Mouse (Mus musculus): ENCODE measurements around the gene Irf7.

The Irf7 gene

GRCm38 (mm10) chr7:141218141-141218540, 48.1 kb downstream of the Irf7 start:
- ChIA-PET CTCF (no interaction called here), POLR2A (interaction anchor here in 3 of 4 experiments (1.0 to 10.6 kb wide), 10 partner anchors 10 to 256 kb away, joined by 3 to 158 read pairs (median 4); partner anchors contain the start of genes Phrf1 (in 2 of the 3), Hras (in 1 of the 3), Lrrc56 (in 1 of the 3) and Pidd1 (in 1 of the 3))

- POLR2A ChIA-PET = interaction anchor here in 3 of 4 experiments (0.5 to 10.6 kb wide), 12 partner anchors 10 to 234 kb away, joined by 3 to 158 read pairs (median 4); partner anchors contain the start of genes Phrf1 (in 2 of the 3), Hras (in 1 of the 3), Lrrc56 (in 1 of the 3) and Pidd1 (in 1 of the 3)
- CTCF ChIA-PET = no interaction called here
Measured at GRCm38 (mm10) chr7:141217343-141218013, 48.8 kb downstream of the Irf7 start.

GRCm38 (mm10) chr7:141216894-141217293, 49.4 kb downstream of the Irf7 start:
- CTCF ChIA-PET = interaction anchor here in 1 of 4 experiments (2.0 kb wide), 1 partner anchor 11 kb away, joined by 11 read pairs; the partner anchor contains the start of gene Phrf1
- POLR2A ChIA-PET = interaction anchor here in 3 of 4 experiments (0.7 to 10.6 kb wide), 10 partner anchors 11 to 360 kb away, joined by 3 to 158 read pairs (median 8); partner anchors contain the start of genes Phrf1 (in 2 of the 3), Bet1l (in 1 of the 3), Gm45785 (in 1 of the 3) and Hras (in 1 of the 3)

GRCm38 (mm10) chr7:141215880-141216733, 50.2 kb downstream of the Irf7 start:
- POLR2A ChIA-PET = interaction anchor here (0.5 to 10.6 kb wide), 141 partner anchors 8 to 1395 kb away, joined by 3 to 158 read pairs (median 5); partner anchors contain the start of genes Hras (in 4 of the 4), Lrrc56 (in 4 of the 4), Phrf1 (in 3 of the 4) and Ptdss2 (in 3 of the 4)
- CTCF ChIA-PET = interaction anchor here (0.6 to 2.0 kb wide), 20 partner anchors 9 to 265 kb away, joined by 3 to 15 read pairs (median 4); partner anchors contain the start of genes Phrf1 (in 2 of the 4), Cend1 (in 1 of the 4), Eps8l2 (in 1 of the 4) and Hras (in 1 of the 4)

GRCm38 (mm10) chr7:141215101-141215879, 51.0 kb downstream of the Irf7 start, which contains the start of gene Rassf7:
Gene Rassf7, plus strand, starts transcription at chr7:141215860.
- POLR2A ChIA-PET = interaction anchor here (0.6 to 10.6 kb wide), 145 partner anchors 9 to 1396 kb away, joined by 3 to 158 read pairs (median 5); partner anchors contain the start of genes Hras (in 4 of the 4), Lrrc56 (in 4 of the 4), Phrf1 (in 3 of the 4) and Ptdss2 (in 3 of the 4)
- CTCF ChIA-PET = interaction anchor here (0.6 to 2.0 kb wide), 22 partner anchors 9 to 292 kb away, joined by 3 to 15 read pairs (median 4); partner anchors contain the start of genes Phrf1 (in 2 of the 4), Cend1 (in 1 of the 4), Eps8l2 (in 1 of the 4) and Hras (in 1 of the 4)

DNA sequence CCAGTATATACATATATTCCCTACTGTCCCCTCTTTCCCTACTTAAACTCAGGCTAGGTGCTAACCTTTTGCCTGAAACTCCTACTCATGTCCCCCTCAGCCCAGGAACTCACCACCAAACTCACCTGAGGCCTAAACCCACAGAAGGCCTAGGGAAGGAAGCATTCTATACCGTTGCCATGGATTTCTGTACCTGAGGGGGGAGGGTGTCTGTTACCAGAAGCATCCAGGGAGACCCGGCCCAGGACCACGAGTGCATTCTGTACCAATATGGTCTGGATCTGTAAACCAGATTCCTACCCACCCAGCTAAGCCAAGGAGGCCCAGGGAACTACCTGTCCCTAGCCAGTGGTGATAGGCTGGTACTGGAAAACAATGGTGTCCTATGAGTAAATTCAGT, 52.0 kb downstream of the Irf7 start:
- ChIA-PET POLR2A (interaction anchor here (0.6 to 10.6 kb wide), 11 partner anchors 9 to 115 kb away, joined by 3 to 158 read pairs (median 6); partner anchors contain the start of genes Hras (in 2 of the 4), Lrrc56 (in 2 of the 4), Sigirr (in 2 of the 4) and Phrf1 (in 1 of the 4)), CTCF (no interaction called here)

DNA sequence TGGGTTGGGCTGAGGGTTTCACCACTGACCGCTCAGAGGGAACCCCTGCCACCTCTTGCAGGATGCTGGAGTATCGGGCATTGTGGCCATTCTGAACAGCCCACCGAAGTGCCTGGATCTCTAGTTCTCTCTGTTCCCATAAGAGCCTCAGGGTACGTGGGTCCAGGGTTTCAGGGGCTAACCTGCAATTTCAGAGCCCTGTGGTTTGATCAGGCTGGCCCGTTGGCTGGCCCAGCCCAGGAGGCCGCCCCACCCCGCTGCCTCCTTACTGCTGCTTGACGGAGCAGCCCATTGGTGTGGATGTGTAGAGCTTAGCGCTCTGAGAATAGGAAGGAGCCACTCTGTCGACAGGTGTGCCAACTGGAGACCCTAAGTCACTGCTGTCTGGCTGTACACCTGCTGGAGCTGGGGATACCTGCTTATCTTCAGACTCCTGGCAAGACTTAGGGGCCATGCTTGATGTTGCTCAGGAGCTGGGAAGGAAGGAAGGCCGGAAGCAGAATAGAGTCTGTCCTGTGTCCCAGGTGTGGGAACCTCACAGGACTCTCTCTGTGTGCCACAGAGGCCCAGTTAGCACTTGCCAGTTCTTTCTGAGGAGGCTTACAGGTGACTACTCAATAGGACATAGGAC, 52.6 kb downstream of the Irf7 start, which contains the start of gene Lmntd2:
Gene Lmntd2 (minus strand): TSS at position 476 of the 631 bp plus-strand sequence.
- POLR2A ChIA-PET = interaction anchor here (0.6 to 10.6 kb wide), 11 partner anchors 8 to 219 kb away, joined by 3 to 158 read pairs (median 4); partner anchors contain the start of genes Hras (in 2 of the 4), Lrrc56 (in 2 of the 4), Phrf1 (in 1 of the 4) and Sigirr (in 1 of the 4)
- CTCF ChIA-PET = interaction anchor here in 2 of 4 experiments (0.6 to 1.1 kb wide), 2 partner anchors 14 to 18 kb away, joined by 3 read pairs; no protein-coding TSS in a partner anchor

DNA sequence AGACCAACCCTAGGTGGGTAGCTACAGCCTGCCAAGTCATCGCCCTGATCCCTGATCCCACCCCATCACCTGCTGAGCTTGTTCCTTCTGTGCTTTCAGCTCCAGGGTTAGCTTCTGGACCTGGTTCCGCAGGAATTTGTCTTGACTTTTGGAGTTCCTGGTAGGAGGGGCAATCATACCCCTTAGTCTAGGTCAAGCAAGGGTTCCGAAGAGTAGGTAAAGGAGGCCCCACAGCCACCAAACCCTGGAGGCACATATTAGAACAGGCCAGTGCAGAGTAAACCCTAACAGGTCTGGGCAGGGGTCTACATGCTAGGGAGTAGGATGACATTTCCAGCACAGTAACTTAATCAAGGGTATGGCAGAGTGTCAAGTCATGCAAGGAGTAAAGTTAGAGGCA, 53.1 kb downstream of the Irf7 start:
- POLR2A ChIA-PET = interaction anchor here in 3 of 4 experiments (0.8 to 1.2 kb wide), 7 partner anchors 8 to 218 kb away, joined by 3 to 4 read pairs (median 3); partner anchors contain the start of genes Hras (in 1 of the 3) and Lrrc56 (in 1 of the 3)
- CTCF ChIA-PET = interaction anchor here in 1 of 4 experiments (1.1 kb wide), 1 partner anchor 15 kb away, joined by 3 read pairs; no protein-coding TSS in a partner anchor
